In genomic region chr16:17530640-17531288, GRCm38 (mm10) we compare ENCODE assay signal across 1 mouse cellular context.
TF ChIP-seq lines count a peak whose summit lies in the region.

Thap7 (minus strand) TSS chr16:17531136.

TF ChIP-seq in CH12.LX, 34 proteins besides CTCF, POLR2A, EP300 and RAD21 (continued from another document):
- TF ChIP-seq KAT2A (IDR thresholded peaks at IDR 0.05; ENCODE audit: insufficient replicate concordance, low read length), result peak; percentile 78; the same call in 1 of the 2 replicates
- TF ChIP-seq TBP (conservative IDR thresholded peaks at IDR 0.05; ENCODE audit: low read depth, low read length), result peak; percentile 83
- peak; percentile 52 for TF ChIP-seq MAX (IDR thresholded peaks at IDR 0.05; ENCODE audit: low read length)
- 0 out of 2 replicates have a peak, but pooled peaks have one; percentile 8 for TF ChIP-seq UBTF (IDR thresholded peaks at IDR 0.05; ENCODE audit: low read depth, low read length)
- TF ChIP-seq SIN3A (IDR thresholded peaks at IDR 0.05; ENCODE audit: low read length), result peak; percentile 83
- TF ChIP-seq MXI1 (IDR thresholded peaks at IDR 0.05; ENCODE audit: low read depth, low read length), result peak; percentile 92
- no peak for TF ChIP-seq USF2 (conservative IDR thresholded peaks at IDR 0.05; ENCODE audit: low read depth, low read length)
- TF ChIP-seq IRF4 (IDR thresholded peaks at IDR 0.05; ENCODE audit: low read depth, low read length), result peak; percentile 91
- TF ChIP-seq RCOR1 (conservative IDR thresholded peaks at IDR 0.05; ENCODE audit: low read depth, low read length), result 0 out of 2 replicates have a peak, but pooled peaks have one; percentile 67
- peak; percentile 81 for TF ChIP-seq TCF12 (IDR thresholded peaks at IDR 0.05; ENCODE audit: low read depth, low read length)
- no peak for TF ChIP-seq ZNF384 (IDR thresholded peaks at IDR 0.05; ENCODE audit: low read depth, low read length)
- TF ChIP-seq E2F4 (IDR thresholded peaks at IDR 0.05; ENCODE audit: insufficient replicate concordance, low read depth, low read length), result peak; percentile 52; the same call in 1 of the 2 replicates
- TF ChIP-seq SMC3 (IDR thresholded peaks at IDR 0.05; ENCODE audit: low read depth, low read length), result no peak
- TF ChIP-seq NRF1 (IDR thresholded peaks at IDR 0.05; ENCODE audit: low read depth, low read length), result peak; percentile 96
- TF ChIP-seq ETS1 (conservative IDR thresholded peaks at IDR 0.05; ENCODE audit: low read depth, low read length), result peak; percentile 69
- no peak; the same call in 1 of the 2 replicates for TF ChIP-seq GABPA (IDR thresholded peaks at IDR 0.05; ENCODE audit: insufficient replicate concordance, low read depth, low read length)
- no peak for TF ChIP-seq ZKSCAN1 (IDR thresholded peaks at IDR 0.05; ENCODE audit: borderline replicate concordance, low read depth, low read length)
- peak; percentile 94 for TF ChIP-seq ZMIZ1 (IDR thresholded peaks at IDR 0.05; ENCODE audit: low read depth, low read length)
- peak; percentile 95 for TF ChIP-seq BHLHE40 (IDR thresholded peaks at IDR 0.05; ENCODE audit: low read depth, low read length)
- TF ChIP-seq MYC (IDR thresholded peaks at IDR 0.05; ENCODE audit: low read depth, low read length), result peak; percentile 84
- 0 out of 2 replicates have a peak, but pooled peaks have one; percentile 1 for TF ChIP-seq USF1 (IDR thresholded peaks at IDR 0.05; ENCODE audit: low read depth, low read length)
TF ChIP-seq in CH12.LX: peak in this region for 23.
